Mouse (Mus musculus): ENCODE data around the gene Tmem232. TPM values are rescaled to one million over a fixed set of nuclear protein-coding genes. Genes with fewer than 3 reads are reported as not detected.

The Tmem232 gene
- not detected for polyA plus RNA-seq (2014; fragmentation: Illumina TruSeq; extraction: RNeasy Lipid Tissue Mini Kit (QIAGEN cat#74804); ENCODE audit: low replicate concordance)

GRCm38 (mm10) chr17:65540441-65541272 is at the start of gene Tmem232:
Gene Tmem232, minus strand, starts transcription at chr17:65540782.

Other genes with a start within 250 kb of the Tmem232 start
- 465 TPM for gene Vapa, start 72.8 kb upstream of the Tmem232 start, polyA plus RNA-seq (2014; fragmentation: Illumina TruSeq; extraction: RNeasy Lipid Tissue Mini Kit (QIAGEN cat#74804); ENCODE audit: low replicate concordance)
- not detected for gene Txndc2, start 101.4 kb upstream of the Tmem232 start, polyA plus RNA-seq (2014; fragmentation: Illumina TruSeq; extraction: RNeasy Lipid Tissue Mini Kit (QIAGEN cat#74804); ENCODE audit: low replicate concordance)
- gene Rab31, start 232.0 kb upstream of the Tmem232 start, polyA plus RNA-seq (2014; fragmentation: Illumina TruSeq; extraction: RNeasy Lipid Tissue Mini Kit (QIAGEN cat#74804); ENCODE audit: low replicate concordance), result 8.2 TPM
- gene Ppp4r1, start 241.8 kb upstream of the Tmem232 start, polyA plus RNA-seq (2014; fragmentation: Illumina TruSeq; extraction: RNeasy Lipid Tissue Mini Kit (QIAGEN cat#74804); ENCODE audit: low replicate concordance), result 47.4 TPM

Measured in small intestine, adult 10 weeks (tissue).